Mouse (Mus musculus): ENCODE data around the gene Reep1.

DNA sequence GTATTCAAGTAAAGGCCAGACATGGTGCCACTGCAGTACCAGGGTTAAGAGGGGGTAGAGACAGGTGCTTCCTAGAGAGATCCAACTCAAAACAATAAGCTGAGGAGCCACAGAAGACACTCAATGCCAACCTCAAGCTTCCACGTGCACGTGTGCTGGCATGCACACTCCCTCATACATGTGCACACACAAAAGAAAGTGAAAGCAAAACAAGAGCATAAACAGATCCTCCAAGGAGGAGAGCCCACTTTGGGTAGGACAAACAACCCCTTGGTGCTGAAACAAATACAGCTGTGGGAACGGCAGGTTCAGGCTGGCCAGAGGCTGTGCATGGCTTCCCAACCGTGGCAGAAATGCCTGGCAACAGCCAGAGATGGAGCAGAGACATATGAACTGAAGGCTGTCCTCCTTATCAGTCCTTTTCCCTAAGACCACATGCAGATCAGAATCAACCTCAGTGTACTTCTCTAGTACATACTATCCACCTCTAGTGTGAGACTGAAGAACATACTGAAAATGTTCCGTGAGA lies 112.5 kb downstream of the Reep1 start:
- TF ChIP-seq CTCF (IDR thresholded peaks at IDR 0.05), result no peak
- no peak for TF ChIP-seq EP300 (IDR thresholded peaks at IDR 0.05)

Measured in lung, postnatal 0 days (tissue).